Mouse (Mus musculus): Measurements from ENCODE around the gene Sars2. TPM values are rescaled to one million over a fixed set of nuclear protein-coding genes. Genes with fewer than 3 reads are reported as not detected.

Gene Sars2
- polyA plus RNA-seq, 1 experiment from 2014 or later: 32.4 TPM

GRCm38 (mm10) chr7:28801901-28802670 lies 60.3 kb downstream of the Sars2 start:
- H3K4me1 ChIP-seq (ENCODE audit: control insufficient read depth, insufficient read depth, low read length): peaks cover 17% of the 10 kb centered on the region
- H3K4me3 ChIP-seq (ENCODE audit: low read depth, low read length): no peak overlapping the region
- WGBS: 23% methylated on average over 10 of the region's 10 CpGs
- ATAC-seq (ENCODE audit: insufficient read depth, low FRiP score, low TSS enrichment): no peak
- H3K9me3 ChIP-seq (ENCODE audit: control insufficient read depth, low read length): no peaks in the 10 kb centered on the region
- peak overlapping the region; percentile 62; the same call in 1 of the 2 replicates for H3K27ac ChIP-seq (ENCODE audit: low read depth, low read length)
- H3K36me3 ChIP-seq (ENCODE audit: control insufficient read depth, insufficient read depth, low read length): no peaks in the 10 kb centered on the region
- H3K27me3 ChIP-seq (ENCODE audit: control insufficient read depth, insufficient read depth, low read length): no peaks in the 10 kb centered on the region
- no peak overlapping the region for H3K4me2 ChIP-seq (ENCODE audit: low read depth)
- no peak for DNase-seq (ENCODE audit: low spot score)
- no peak overlapping the region; the same call in 1 of the 2 replicates for H3K9ac ChIP-seq (ENCODE audit: low read length)

- Histone ChIP-seq H3K4me3 (ENCODE audit: low read depth, low read length) (no peak overlapping the region), H3K9ac (ENCODE audit: low read length) (peak overlapping the region; percentile 22; the same call in 1 of the 2 replicates)
- ATAC-seq (ENCODE audit: insufficient read depth, low FRiP score, low TSS enrichment): no peak
Observed at GRCm38 (mm10) chr7:28802846-28803588, 61.2 kb downstream of the Sars2 start.

More at GRCm38 (mm10) chr7:28802846-28803588, 61.2 kb downstream of the Sars2 start:
- no peaks in the 10 kb centered on the region for H3K9me3 ChIP-seq (ENCODE audit: control insufficient read depth, low read length)
- no peak for DNase-seq (ENCODE audit: low spot score)
- H3K27ac ChIP-seq (ENCODE audit: low read depth, low read length): peak overlapping the region; percentile 44
- H3K36me3 ChIP-seq (ENCODE audit: control insufficient read depth, insufficient read depth, low read length): no peaks in the 10 kb centered on the region
- H3K4me2 ChIP-seq (ENCODE audit: low read depth): no peak overlapping the region
- 6% methylated on average over 10 of the region's 10 CpGs for WGBS
- no peaks in the 10 kb centered on the region for H3K27me3 ChIP-seq (ENCODE audit: control insufficient read depth, insufficient read depth, low read length)
- peaks cover 20% of the 10 kb centered on the region for H3K4me1 ChIP-seq (ENCODE audit: control insufficient read depth, insufficient read depth, low read length)

Other genes starting within 250 kb of the Sars2 start
- not detected in 2 replicates for gene Ifnl2, start 231.5 kb upstream of the Sars2 start, polyA plus RNA-seq (2014; fragmentation: Nextera tagmentation; extraction: Ambion mirVana)
- gene Ifnl3, start 219.2 kb upstream of the Sars2 start, polyA plus RNA-seq (2014; fragmentation: Nextera tagmentation; extraction: Ambion mirVana): not detected in 2 replicates
- gene Sycn, start 201.1 kb upstream of the Sars2 start, polyA plus RNA-seq (2014; fragmentation: Nextera tagmentation; extraction: Ambion mirVana): not detected in 2 replicates
- 0.15 TPM in 1 of 2 replicates, not detected in the other for gene Nccrp1, start 194.7 kb upstream of the Sars2 start, polyA plus RNA-seq (2014; fragmentation: Nextera tagmentation; extraction: Ambion mirVana)
- gene Samd4b, start 143.8 kb upstream of the Sars2 start, polyA plus RNA-seq (2014; fragmentation: Nextera tagmentation; extraction: Ambion mirVana): 37.8 and 39.5 TPM in 2 replicates
- gene Pak4, start 143.8 kb upstream of the Sars2 start, polyA plus RNA-seq (2014; fragmentation: Nextera tagmentation; extraction: Ambion mirVana): 31.1 and 33.9 TPM in 2 replicates
- not detected in 2 replicates for gene Acp7, start 110.7 kb upstream of the Sars2 start, polyA plus RNA-seq (2014; fragmentation: Nextera tagmentation; extraction: Ambion mirVana)
- 5.3 and 6.0 TPM in 2 replicates for gene Fbxo27, start 49.1 kb upstream of the Sars2 start, polyA plus RNA-seq (2014; fragmentation: Nextera tagmentation; extraction: Ambion mirVana)
- 7.3 and 7.7 TPM in 2 replicates for gene Fbxo17, start 25.2 kb upstream of the Sars2 start, polyA plus RNA-seq (2014; fragmentation: Nextera tagmentation; extraction: Ambion mirVana)
- 128 and 129 TPM in 2 replicates for gene Mrps12, start 172 bp upstream of the Sars2 start, polyA plus RNA-seq (2014; fragmentation: Nextera tagmentation; extraction: Ambion mirVana)
- gene Ccer2, start 14.2 kb downstream of the Sars2 start, polyA plus RNA-seq (2014; fragmentation: Nextera tagmentation; extraction: Ambion mirVana): 1.1 and 1.9 TPM in 2 replicates
- 73.0 and 77.0 TPM in 2 replicates for gene Sirt2, start 24.7 kb downstream of the Sars2 start, polyA plus RNA-seq (2014; fragmentation: Nextera tagmentation; extraction: Ambion mirVana)
- 49.7 and 57.3 TPM in 2 replicates for gene Nfkbib, start 25.5 kb downstream of the Sars2 start, polyA plus RNA-seq (2014; fragmentation: Nextera tagmentation; extraction: Ambion mirVana)
- gene Rinl, start 47.0 kb downstream of the Sars2 start, polyA plus RNA-seq (2014; fragmentation: Nextera tagmentation; extraction: Ambion mirVana): 2.6 and 2.8 TPM in 2 replicates
- gene Hnrnpl, start 66.5 kb downstream of the Sars2 start, polyA plus RNA-seq (2014; fragmentation: Nextera tagmentation; extraction: Ambion mirVana): 320 and 326 TPM in 2 replicates
- 88.7 and 90.9 TPM in 2 replicates for gene Ech1, start 83.2 kb downstream of the Sars2 start, polyA plus RNA-seq (2014; fragmentation: Nextera tagmentation; extraction: Ambion mirVana)
- gene Lgals4, start 91.9 kb downstream of the Sars2 start, polyA plus RNA-seq (2014; fragmentation: Nextera tagmentation; extraction: Ambion mirVana): 1.5 and 1.8 TPM in 2 replicates
- gene Lgals7, start 121.9 kb downstream of the Sars2 start, polyA plus RNA-seq (2014; fragmentation: Nextera tagmentation; extraction: Ambion mirVana): 0.66 and 1.9 TPM in 2 replicates
- gene Capn12, start 139.4 kb downstream of the Sars2 start, polyA plus RNA-seq (2014; fragmentation: Nextera tagmentation; extraction: Ambion mirVana): 0.21 and 0.39 TPM in 2 replicates
- 193 and 201 TPM in 2 replicates for gene Actn4, start 220.3 kb downstream of the Sars2 start, polyA plus RNA-seq (2014; fragmentation: Nextera tagmentation; extraction: Ambion mirVana)
- gene Eif3k, start 239.9 kb downstream of the Sars2 start, polyA plus RNA-seq (2014; fragmentation: Nextera tagmentation; extraction: Ambion mirVana): 383 and 388 TPM in 2 replicates
- 4.6 and 6.2 TPM in 2 replicates for gene Map4k1, start 240.1 kb downstream of the Sars2 start, polyA plus RNA-seq (2014; fragmentation: Nextera tagmentation; extraction: Ambion mirVana)